Mouse (Mus musculus): ENCODE results near the gene Kri1. TPM values are rescaled to one million over a fixed set of nuclear protein-coding genes. Genes with fewer than 3 reads are reported as not detected.

Kri1 gene
- total RNA-seq, 1 experiment = 81.6 TPM

DNA sequence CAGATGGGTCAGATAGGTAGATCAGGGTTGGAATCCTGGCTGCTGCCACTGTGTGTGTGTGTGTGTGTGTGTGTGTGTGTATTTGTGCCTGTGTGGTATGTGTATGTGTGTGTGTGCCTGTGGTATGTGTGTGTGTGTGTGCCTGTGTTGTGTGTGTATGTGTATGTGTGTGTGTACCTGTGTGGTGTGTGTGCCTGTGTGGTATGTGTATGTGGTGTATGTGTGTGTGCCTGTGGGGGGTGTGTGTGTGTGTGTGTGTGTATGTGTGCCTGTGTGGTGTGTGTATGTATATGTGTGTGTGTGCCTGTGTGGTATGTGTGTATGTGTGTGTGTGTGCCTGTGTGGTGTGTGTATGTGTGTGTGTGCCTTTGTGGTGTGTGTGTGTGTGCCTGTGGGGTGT is 33.1 kb downstream of the Kri1 start:
- Histone ChIP-seq H3K4me3 (ENCODE audit: insufficient read depth in 1 of 2, low read depth in 1 of 2, low read length in 2 of 2, poor library complexity in 1 of 2, severe bottlenecking in 1 of 2) (no peak overlapping the region), H3K4me1 (ENCODE audit: control insufficient read depth in 2 of 2, insufficient read depth in 2 of 2, low read length in 2 of 2, poor library complexity in 1 of 2) (peaks cover 0 to 5% of the 10 kb centered on the region in 2 experiments; a peak in 2 of 4 replicates), H3K36me3 (ENCODE audit: control insufficient read depth, insufficient read depth, low read length, poor library complexity, severe bottlenecking) (no peaks in the 10 kb centered on the region), H3K9ac (ENCODE audit: insufficient read depth, low read depth, low read length, poor library complexity, severe bottlenecking) (no peak overlapping the region), H3K9me3 (ENCODE audit: control insufficient read depth, insufficient read depth, low read depth, low read length) (no peaks in the 10 kb centered on the region), H3K27ac (ENCODE audit: insufficient read depth, low read depth, low read length, poor library complexity, severe bottlenecking) (no peak overlapping the region)
- DNase-seq (ENCODE audit: low read depth, low spot score) = no peak
- in situ Hi-C loops (cut with MboI; ENCODE audit: low sequenced_read_pairs in 2 of 2, unreplicated experiment in 2 of 2) = no loop called here
- TF ChIP-seq MAFK (IDR thresholded peaks at IDR 0.05; ENCODE audit: insufficient read depth, low read depth, low read length) (no peak), HCFC1 (IDR thresholded peaks at IDR 0.05; ENCODE audit: borderline replicate concordance, insufficient read depth, low read length) (no peak), ZNF384 (IDR thresholded peaks at IDR 0.05; ENCODE audit: low read depth, low read length) (no peak), ZC3H11A (IDR thresholded peaks at IDR 0.05; ENCODE audit: borderline replicate concordance, low read depth, low read length) (no peak), CHD2 (IDR thresholded peaks at IDR 0.05; ENCODE audit: low read depth, low read length) (no peak)

GRCm38 (mm10) chr9:21251116-21251735 is 36.5 kb downstream of the Kri1 start:
- Histone ChIP-seq H3K4me1 (ENCODE audit: control insufficient read depth in 2 of 2, insufficient read depth in 2 of 2, low read length in 2 of 2, poor library complexity in 1 of 2) (peaks cover 0 to 7% of the 10 kb centered on the region in 2 experiments; a peak in 3 of 4 replicates), H3K27ac (ENCODE audit: insufficient read depth, low read depth, low read length, poor library complexity, severe bottlenecking) (no peak overlapping the region), H3K36me3 (ENCODE audit: control insufficient read depth, insufficient read depth, low read length, poor library complexity, severe bottlenecking) (no peaks in the 10 kb centered on the region), H3K4me3 (ENCODE audit: insufficient read depth in 1 of 2, low read depth in 1 of 2, low read length in 2 of 2, poor library complexity in 1 of 2, severe bottlenecking in 1 of 2) (no peak overlapping the region), H3K9ac (ENCODE audit: insufficient read depth, low read depth, low read length, poor library complexity, severe bottlenecking) (no peak overlapping the region), H3K9me3 (ENCODE audit: control insufficient read depth, insufficient read depth, low read depth, low read length) (no peaks in the 10 kb centered on the region)
- DNase-seq (ENCODE audit: low read depth, low spot score) = no peak
- TF ChIP-seq MAFK (IDR thresholded peaks at IDR 0.05; ENCODE audit: insufficient read depth, low read depth, low read length) = no peak
- TF ChIP-seq ZC3H11A (IDR thresholded peaks at IDR 0.05; ENCODE audit: borderline replicate concordance, low read depth, low read length) = no peak
- TF ChIP-seq ZNF384 (IDR thresholded peaks at IDR 0.05; ENCODE audit: low read depth, low read length) = no peak
- no peak for TF ChIP-seq HCFC1 (IDR thresholded peaks at IDR 0.05; ENCODE audit: borderline replicate concordance, insufficient read depth, low read length)
- no peak for TF ChIP-seq CHD2 (IDR thresholded peaks at IDR 0.05; ENCODE audit: low read depth, low read length)
- in situ Hi-C loops (cut with MboI; ENCODE audit: low sequenced_read_pairs in 2 of 2, unreplicated experiment in 2 of 2) = no loop called here

DNA sequence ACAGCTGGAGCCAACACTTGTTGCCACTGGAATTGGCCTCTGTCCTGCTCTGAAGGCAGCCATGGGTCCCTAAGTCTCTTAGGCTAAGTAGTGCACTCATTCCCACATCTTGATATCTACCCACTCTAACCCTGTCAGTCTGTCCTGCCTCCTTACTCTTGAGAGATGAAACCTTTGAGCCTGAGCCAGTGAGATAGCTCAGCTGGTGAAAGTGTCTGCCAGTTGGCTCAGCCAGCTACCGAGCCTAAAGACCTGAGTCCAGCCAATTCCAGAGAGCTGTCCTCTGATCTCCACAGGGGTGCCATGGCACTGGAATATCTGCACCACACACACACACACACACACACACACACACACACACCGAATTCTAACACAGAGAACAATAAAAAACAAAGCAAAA is 37.3 kb downstream of the Kri1 start:
- H3K9me3 ChIP-seq (ENCODE audit: control insufficient read depth, insufficient read depth, low read depth, low read length) = no peaks in the 10 kb centered on the region
- H3K4me3 ChIP-seq (ENCODE audit: insufficient read depth in 1 of 2, low read depth in 1 of 2, low read length in 2 of 2, poor library complexity in 1 of 2, severe bottlenecking in 1 of 2) = no peak overlapping the region
- peaks cover 0 to 7% of the 10 kb centered on the region in 2 experiments; a peak in 3 of 4 replicates for H3K4me1 ChIP-seq (ENCODE audit: control insufficient read depth in 2 of 2, insufficient read depth in 2 of 2, low read length in 2 of 2, poor library complexity in 1 of 2)
- H3K36me3 ChIP-seq (ENCODE audit: control insufficient read depth, insufficient read depth, low read length, poor library complexity, severe bottlenecking) = no peaks in the 10 kb centered on the region
- no peak for DNase-seq (ENCODE audit: low read depth, low spot score)
- in situ Hi-C loops (cut with MboI; ENCODE audit: low sequenced_read_pairs in 2 of 2, unreplicated experiment in 2 of 2) = no loop called here
- H3K27ac ChIP-seq (ENCODE audit: insufficient read depth, low read depth, low read length, poor library complexity, severe bottlenecking) = no peak overlapping the region
- TF ChIP-seq ZNF384 (IDR thresholded peaks at IDR 0.05; ENCODE audit: low read depth, low read length) (no peak), ZC3H11A (IDR thresholded peaks at IDR 0.05; ENCODE audit: borderline replicate concordance, low read depth, low read length) (no peak), HCFC1 (IDR thresholded peaks at IDR 0.05; ENCODE audit: borderline replicate concordance, insufficient read depth, low read length) (no peak), CHD2 (IDR thresholded peaks at IDR 0.05; ENCODE audit: low read depth, low read length) (no peak), MAFK (IDR thresholded peaks at IDR 0.05; ENCODE audit: insufficient read depth, low read depth, low read length) (no peak)
- no peak overlapping the region for H3K9ac ChIP-seq (ENCODE audit: insufficient read depth, low read depth, low read length, poor library complexity, severe bottlenecking)

DNA sequence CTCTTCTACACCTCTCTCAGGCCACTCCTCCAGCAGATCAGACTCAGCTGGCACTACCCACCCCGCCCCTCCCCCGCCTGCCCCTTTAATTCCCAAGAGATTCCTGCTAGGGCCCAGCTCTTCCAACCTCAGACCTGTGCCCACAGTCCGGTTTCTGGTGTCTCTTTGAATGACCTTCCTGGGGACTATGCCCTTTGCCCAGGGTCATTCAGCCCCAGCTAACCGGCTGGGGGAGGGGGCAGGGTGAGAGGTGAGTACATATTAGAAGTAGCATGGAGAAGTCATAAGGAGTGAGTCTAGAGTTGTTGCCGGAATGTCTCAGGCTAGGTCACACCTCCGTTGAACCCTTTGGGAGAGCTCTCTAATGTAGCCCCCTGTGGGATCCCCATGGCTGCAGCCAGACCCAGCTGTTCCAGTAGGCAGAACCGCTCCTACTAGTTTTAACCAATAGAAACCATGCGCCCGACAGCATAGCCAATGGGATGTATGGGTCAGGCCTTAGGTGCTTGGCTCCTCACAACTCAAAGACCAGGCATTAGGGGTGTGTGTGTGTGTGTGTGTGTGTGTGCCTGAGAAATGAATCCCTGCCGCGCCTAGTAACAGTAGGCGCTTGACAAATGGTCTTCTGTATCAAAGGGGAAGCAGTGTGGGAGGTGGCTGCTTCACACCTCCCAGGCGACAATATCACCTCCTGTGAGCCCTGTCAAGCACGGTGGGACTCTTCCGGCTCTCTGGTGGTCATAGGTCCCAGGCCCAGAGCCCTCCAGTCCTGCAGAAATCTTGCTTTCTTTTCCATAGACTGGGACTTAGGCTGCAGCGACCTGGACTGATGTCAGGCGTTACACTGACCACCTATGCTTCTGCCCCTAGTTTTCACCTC is 37.9 kb downstream of the Kri1 start:
- no peak for DNase-seq (ENCODE audit: low read depth, low spot score)
- H3K27ac ChIP-seq (ENCODE audit: insufficient read depth, low read depth, low read length, poor library complexity, severe bottlenecking) = no peak overlapping the region
- H3K9ac ChIP-seq (ENCODE audit: insufficient read depth, low read depth, low read length, poor library complexity, severe bottlenecking) = no peak overlapping the region
- in situ Hi-C loops (cut with MboI; ENCODE audit: low sequenced_read_pairs in 2 of 2, unreplicated experiment in 2 of 2) = no loop called here
- H3K36me3 ChIP-seq (ENCODE audit: control insufficient read depth, insufficient read depth, low read length, poor library complexity, severe bottlenecking) = no peaks in the 10 kb centered on the region
- H3K4me3 ChIP-seq (ENCODE audit: insufficient read depth in 1 of 2, low read depth in 1 of 2, low read length in 2 of 2, poor library complexity in 1 of 2, severe bottlenecking in 1 of 2) = no peak overlapping the region
- peaks cover 0 to 9% of the 10 kb centered on the region in 2 experiments; a peak in 3 of 4 replicates for H3K4me1 ChIP-seq (ENCODE audit: control insufficient read depth in 2 of 2, insufficient read depth in 2 of 2, low read length in 2 of 2, poor library complexity in 1 of 2)
- TF ChIP-seq HCFC1 (IDR thresholded peaks at IDR 0.05; ENCODE audit: borderline replicate concordance, insufficient read depth, low read length) (no peak), ZNF384 (IDR thresholded peaks at IDR 0.05; ENCODE audit: low read depth, low read length) (no peak), CHD2 (IDR thresholded peaks at IDR 0.05; ENCODE audit: low read depth, low read length) (no peak), MAFK (IDR thresholded peaks at IDR 0.05; ENCODE audit: insufficient read depth, low read depth, low read length) (no peak), ZC3H11A (IDR thresholded peaks at IDR 0.05; ENCODE audit: borderline replicate concordance, low read depth, low read length) (no peak)
- no peaks in the 10 kb centered on the region for H3K9me3 ChIP-seq (ENCODE audit: control insufficient read depth, insufficient read depth, low read depth, low read length)
